Mouse (Mus musculus): ENCODE data around the gene Olfr1506.
"Not testable (repeated sequence)": the region's sequence is repeated elsewhere in the genome, so short reads cannot be mapped to it uniquely, and the experiment has no call there.

Gene Olfr1506

DNA sequence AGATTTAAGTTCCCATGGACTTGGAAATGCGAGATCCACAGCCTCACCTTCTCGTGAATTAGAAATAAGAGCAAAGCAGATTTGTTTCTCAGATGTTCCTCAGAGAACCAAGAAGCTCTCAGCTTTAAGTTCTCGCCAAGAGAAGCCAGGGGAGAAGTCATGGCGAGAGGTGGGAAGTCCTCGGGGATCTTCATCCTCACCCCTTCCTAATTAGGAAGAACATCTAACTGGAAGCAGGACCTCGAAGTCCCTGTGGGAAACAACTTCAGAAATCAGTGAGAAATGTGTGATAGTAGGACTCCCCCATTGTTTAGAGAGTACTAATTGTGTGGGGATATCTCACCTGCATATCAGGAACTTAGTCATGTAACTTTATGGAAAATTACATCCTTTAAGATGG is at the start of gene Olfr1506:
TSS of gene Olfr1506 (minus strand) at position 101 of the 400 bp plus-strand sequence.
- DNase-seq, result not testable (repeated sequence)

DNA sequence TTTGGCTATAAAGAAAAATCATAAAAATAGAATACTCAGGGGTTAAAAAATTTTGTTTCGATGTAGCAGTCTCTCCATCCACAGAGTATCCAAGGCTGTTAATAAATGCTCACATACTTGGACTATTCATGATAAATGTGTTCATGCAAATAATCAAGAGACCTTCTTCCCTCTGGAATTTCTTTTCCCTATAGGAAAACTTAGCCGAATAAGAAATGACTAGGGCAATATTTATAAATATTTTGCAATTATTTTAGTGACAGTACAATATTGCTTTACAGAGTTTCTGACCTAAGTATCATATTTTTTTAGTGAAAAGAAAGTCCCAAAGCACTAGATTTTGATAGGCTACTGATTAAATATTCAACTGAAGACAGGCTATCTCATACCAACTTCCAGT is 46.6 kb upstream of the Olfr1506 start, which contains the start of gene Olfr1271:
TSS of gene Olfr1271 (minus strand) at position 101 of the 400 bp plus-strand sequence.
- DNase-seq, result no peak

DNA sequence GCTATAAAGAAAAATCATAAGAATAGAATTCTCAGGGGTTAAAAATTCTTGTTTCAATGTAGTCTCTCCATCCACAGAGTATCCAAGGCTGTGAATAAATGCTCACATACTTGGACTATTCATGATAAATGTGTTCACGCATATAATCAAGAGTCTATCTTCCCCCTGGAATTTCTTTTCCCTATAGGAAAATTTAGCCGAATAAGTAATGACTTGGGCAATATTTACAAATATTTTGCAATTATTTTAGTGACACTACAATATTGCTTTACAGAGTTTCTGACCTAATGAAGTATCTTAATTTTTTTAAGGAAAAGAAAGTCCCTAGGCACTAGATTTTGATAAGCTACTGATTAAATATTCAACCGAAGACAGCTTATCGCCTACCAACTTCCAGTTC is 33.2 kb upstream of the Olfr1506 start, which contains the start of gene Olfr142:
TSS of gene Olfr142 (minus strand) at position 101 of the 400 bp plus-strand sequence.
- no peak for DNase-seq

DNA sequence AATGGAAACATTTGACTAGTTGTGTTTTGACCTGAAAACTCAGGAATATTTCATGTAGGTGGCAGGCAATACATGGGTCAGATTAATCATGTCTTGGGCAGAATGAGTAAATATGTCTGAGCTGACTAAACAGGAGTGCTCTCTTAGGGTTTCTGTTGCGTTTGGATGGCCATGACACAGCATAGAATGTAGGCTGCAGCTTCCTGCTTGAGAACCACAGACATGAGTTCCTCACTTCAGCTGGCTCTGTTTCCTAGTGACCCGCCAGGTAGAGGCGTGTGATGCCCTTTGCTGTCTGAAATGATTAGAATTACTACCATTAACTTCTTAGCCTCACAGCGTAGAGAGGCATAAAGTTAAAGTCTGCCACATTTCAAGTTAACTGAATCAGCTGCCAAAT is 24.7 kb downstream of the Olfr1506 start:
- DNase-seq, result not testable (repeated sequence)

DNA sequence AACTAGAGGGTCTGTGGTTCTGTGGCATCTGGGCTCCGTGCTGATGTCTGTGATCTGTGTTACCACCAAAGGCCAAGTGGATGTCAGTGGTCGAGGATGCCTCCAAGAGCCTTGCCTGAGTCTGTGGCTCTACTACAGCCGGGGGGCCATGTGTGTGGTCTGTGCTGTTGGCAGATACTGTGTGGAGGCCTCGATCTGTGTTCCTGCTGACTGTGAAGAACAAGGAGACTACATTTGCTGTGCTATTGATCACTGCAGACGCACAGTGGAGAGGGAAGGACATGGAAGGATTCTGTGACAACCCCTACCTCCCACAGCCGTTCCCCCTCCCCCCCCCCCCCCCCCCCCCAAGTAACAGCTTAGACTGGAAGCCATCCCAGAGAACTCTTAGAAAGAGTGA is 29.0 kb downstream of the Olfr1506 start:
- not testable (repeated sequence) for DNase-seq

DNA sequence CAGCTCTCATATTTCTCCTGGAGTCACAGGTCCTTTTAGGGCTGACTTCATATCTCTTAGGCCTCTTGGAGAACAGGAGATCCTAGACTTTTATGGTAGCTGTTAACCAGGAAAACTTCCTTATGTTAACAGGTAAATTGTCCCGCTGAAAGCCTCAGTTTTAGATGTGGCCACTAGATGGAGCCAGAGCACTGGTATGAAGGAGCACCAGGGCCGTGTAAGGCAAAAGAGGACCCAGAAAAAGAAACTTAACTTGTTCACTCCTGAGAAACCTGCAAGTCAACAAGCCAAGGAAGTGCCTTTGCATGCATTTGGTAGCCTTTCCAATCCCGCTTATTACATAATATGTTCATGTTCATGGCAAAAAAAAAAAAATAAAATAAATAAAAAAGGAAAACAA is 29.5 kb downstream of the Olfr1506 start:
- not testable (repeated sequence) for DNase-seq

DNA sequence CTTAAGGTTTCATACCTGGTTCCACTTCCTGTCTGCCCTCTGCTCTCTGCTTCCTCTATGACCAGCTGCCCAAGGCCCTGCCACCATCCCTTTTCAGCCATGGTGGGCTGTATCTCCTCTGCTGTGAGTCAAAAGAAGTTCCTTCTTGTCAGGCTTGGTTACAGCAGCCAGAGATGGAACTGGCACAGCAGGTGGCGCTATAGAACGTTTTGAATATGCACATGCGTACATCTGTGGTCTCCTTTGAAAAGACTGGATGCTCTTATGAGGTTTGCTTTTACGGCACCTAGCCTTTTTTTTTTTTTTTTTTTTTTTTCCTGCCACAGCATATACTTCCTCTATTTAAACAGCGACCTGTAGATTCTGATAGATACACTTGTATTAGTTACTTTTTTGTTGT is 37.2 kb downstream of the Olfr1506 start:
- DNase-seq, result not testable (repeated sequence)

DNA sequence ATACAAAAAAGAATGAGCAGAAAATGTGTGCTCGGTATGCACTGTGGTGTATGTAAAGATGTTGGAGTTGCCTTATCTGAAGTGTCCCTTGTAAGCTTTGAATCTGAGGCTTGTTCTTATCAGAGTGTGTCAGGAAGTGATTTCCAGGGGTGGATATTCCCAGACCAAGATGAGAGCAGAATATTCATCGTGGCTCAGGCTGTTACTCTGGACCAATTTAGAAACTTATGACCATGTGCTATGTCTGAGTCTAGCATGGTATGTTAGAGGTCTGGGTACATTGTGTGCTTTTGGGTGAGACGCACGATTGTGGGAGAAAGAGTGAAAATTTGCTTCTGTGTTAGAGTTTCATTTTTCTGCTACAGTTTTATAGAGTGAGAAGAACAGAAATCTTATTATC is 38.2 kb downstream of the Olfr1506 start:
- not testable (repeated sequence) for DNase-seq

Measured in cerebellum, adult 9-11 months (tissue).